Mouse (Mus musculus): ENCODE results near the gene Socs2. TPM values are rescaled to one million over a fixed set of nuclear protein-coding genes. Genes with fewer than 3 reads are reported as not detected.
A peak's percentile ranks its signal among the peaks of the same experiment; 100 is the strongest.
"Not testable (repeated sequence)": the region's sequence is repeated elsewhere in the genome, so short reads cannot be mapped to it uniquely, and the experiment has no call there.

Socs2 gene
- total RNA-seq, 4 experiments from 2014 or later = 39.1 to 62.3 (median 45.0) TPM

- DNase-seq (ENCODE audit: low spot score) = peak; percentile 36
Measured at GRCm38 (mm10) chr10:95394819-95395812, 21.9 kb downstream of the Socs2 start.

- DNase-seq (ENCODE audit: low spot score) = no peak
Measured at GRCm38 (mm10) chr10:95392073-95392472, 24.9 kb downstream of the Socs2 start.

- no peak for DNase-seq (ENCODE audit: low spot score)
Measured at GRCm38 (mm10) chr10:95390871-95391270, 26.1 kb downstream of the Socs2 start.

GRCm38 (mm10) chr10:95389805-95390204 lies 27.2 kb downstream of the Socs2 start:
- not testable (repeated sequence) for DNase-seq (ENCODE audit: low spot score)

- peak; percentile 80 for DNase-seq (ENCODE audit: low spot score)
Measured at GRCm38 (mm10) chr10:95388821-95389477, 28.0 kb downstream of the Socs2 start.

GRCm38 (mm10) chr10:95386527-95386926 lies 30.5 kb downstream of the Socs2 start:
- no peak for DNase-seq (ENCODE audit: low spot score)

- DNase-seq (ENCODE audit: low spot score) = no peak
Measured at GRCm38 (mm10) chr10:95385801-95386203, 31.2 kb downstream of the Socs2 start.

GRCm38 (mm10) chr10:95385081-95385480 lies 31.9 kb downstream of the Socs2 start:
- no peak for DNase-seq (ENCODE audit: low spot score)

- DNase-seq (ENCODE audit: low spot score) = no peak
Measured at GRCm38 (mm10) chr10:95384446-95384845, 32.5 kb downstream of the Socs2 start.

GRCm38 (mm10) chr10:95373340-95373739 lies 43.6 kb downstream of the Socs2 start:
- DNase-seq (ENCODE audit: low spot score) = no peak

GRCm38 (mm10) chr10:95371942-95372341 lies 45.0 kb downstream of the Socs2 start:
- no peak for DNase-seq (ENCODE audit: low spot score)

- DNase-seq (ENCODE audit: low spot score) = no peak
Measured at GRCm38 (mm10) chr10:95369190-95369589, 47.8 kb downstream of the Socs2 start.

- no peak for DNase-seq (ENCODE audit: low spot score)
Measured at GRCm38 (mm10) chr10:95368151-95368550, 48.8 kb downstream of the Socs2 start.

GRCm38 (mm10) chr10:95367661-95368089 lies 49.3 kb downstream of the Socs2 start:
- no peak for DNase-seq (ENCODE audit: low spot score)

- DNase-seq (ENCODE audit: low spot score) = no peak
Measured at GRCm38 (mm10) chr10:95367241-95367640, 49.7 kb downstream of the Socs2 start.

GRCm38 (mm10) chr10:95362326-95362725 lies 54.7 kb downstream of the Socs2 start:
- no peak for DNase-seq (ENCODE audit: low spot score)

GRCm38 (mm10) chr10:95361260-95361841 lies 55.6 kb downstream of the Socs2 start:
- DNase-seq (ENCODE audit: low spot score) = peak; percentile 65

GRCm38 (mm10) chr10:95360048-95360447 lies 56.9 kb downstream of the Socs2 start:
- no peak for DNase-seq (ENCODE audit: low spot score)

GRCm38 (mm10) chr10:95357721-95358120 lies 59.3 kb downstream of the Socs2 start:
- no peak for DNase-seq (ENCODE audit: low spot score)

- DNase-seq (ENCODE audit: low spot score) = no peak
Measured at GRCm38 (mm10) chr10:95356711-95357110, 60.3 kb downstream of the Socs2 start.

GRCm38 (mm10) chr10:95355678-95356268 lies 61.2 kb downstream of the Socs2 start:
- DNase-seq (ENCODE audit: low spot score) = no peak

- DNase-seq (ENCODE audit: low spot score) = no peak
Measured at GRCm38 (mm10) chr10:95354673-95355072, 62.3 kb downstream of the Socs2 start.

Data from heart, adult 8-10 months (tissue).